Comparison of ENCODE assay signal across 8 mouse cellular contexts in genomic region chrX:93674432-93674831, GRCm38 (mm10). TPM values are rescaled to one million over a fixed set of nuclear protein-coding genes. Genes with fewer than 3 reads are reported as not detected.
DNase-seq lines count a peak whose midpoint lies in the region; ATAC-seq and TF ChIP-seq lines count a peak whose summit lies in the region.

No protein-coding gene starts in this region.

- peaks cover 3% of the 10 kb centered on the region; the same call in 1 of the 2 replicates for H3K4me1 ChIP-seq in forebrain, embryonic 15.5 days
- peaks cover 11 to 19% of the 10 kb centered on the region in 2 experiments for H3K4me1 ChIP-seq in liver, embryonic 14.5 days (replicated peaks; ENCODE audit: control insufficient read depth in 2 of 2, insufficient read depth in 2 of 2, low read length in 1 of 2)
- no peaks in the 10 kb centered on the region for H3K4me1 ChIP-seq in stomach, postnatal 0 days (replicated peaks; ENCODE audit: control insufficient read depth, insufficient read depth)

- peak overlapping the region; percentile 92 for H3K27ac ChIP-seq in forebrain, embryonic 15.5 days (replicated peaks)
- peak overlapping the region; percentile 98 for H3K27ac ChIP-seq in liver, embryonic 14.5 days
- H3K27ac ChIP-seq in stomach, postnatal 0 days (replicated peaks), result no peak overlapping the region

- intact Hi-C loops in left cerebral cortex, postnatal 4 days (cut with DNase I), result no loop called here

- H3K4me3 ChIP-seq in forebrain, embryonic 15.5 days, result peak overlapping the region; percentile 43
- H3K4me3 ChIP-seq in liver, embryonic 14.5 days (ENCODE audit: insufficient read depth in 1 of 2, low read depth in 2 of 2, low read length in 2 of 2), result peak overlapping the region; percentile 42 to 49
- H3K4me3 ChIP-seq in stomach, postnatal 0 days (ENCODE audit: low read depth, low read length), result no peak overlapping the region

- no peaks in the 10 kb centered on the region for H3K27me3 ChIP-seq in forebrain, embryonic 15.5 days
- no peaks in the 10 kb centered on the region for H3K27me3 ChIP-seq in liver, embryonic 14.5 days (ENCODE audit: control insufficient read depth, insufficient read depth, low read length)
- no peaks in the 10 kb centered on the region for H3K27me3 ChIP-seq in stomach, postnatal 0 days (ENCODE audit: control insufficient read depth, insufficient read depth, low read length)

- TF ChIP-seq CTCF in liver, embryonic 14.5 days (IDR thresholded peaks at IDR 0.05; ENCODE audit: low read depth), result no peak
- no peak for TF ChIP-seq CTCF in stomach, postnatal 0 days (IDR thresholded peaks at IDR 0.05; ENCODE audit: low read depth)

- no peaks in the 10 kb centered on the region for H3K9me3 ChIP-seq in forebrain, embryonic 15.5 days
- no peaks in the 10 kb centered on the region for H3K9me3 ChIP-seq in liver, embryonic 14.5 days (ENCODE audit: control insufficient read depth, low read length)
- H3K9me3 ChIP-seq in stomach, postnatal 0 days (ENCODE audit: control insufficient read depth, low read length), result no peaks in the 10 kb centered on the region

- ATAC-seq in forebrain, embryonic 15.5 days (replicated peaks), result peak; percentile 21
- ATAC-seq in liver, embryonic 14.5 days (ENCODE audit: insufficient read depth), result peak; percentile 21; the same call in 1 of the 2 replicates
- ATAC-seq in stomach, postnatal 0 days (ENCODE audit: low FRiP score, low TSS enrichment), result no peak

- peak; percentile 4 for DNase-seq in ovary, postnatal 36 days (ENCODE audit: low spot score)
- no peak for DNase-seq in ovary, postnatal 14 days (ENCODE audit: low spot score)
- DNase-seq in liver, embryonic 14.5 days (ENCODE audit: low read depth in 3 of 3, low spot score in 3 of 3), result no peak
- DNase-seq in stomach, postnatal 0 days (ENCODE audit: low spot score), result no peak
- DNase-seq in thymus, postnatal 10 days (ENCODE audit: low spot score in 2 of 2), result no peak
- DNase-seq in left cerebral cortex, postnatal 4 days, result no peak
- no peak for DNase-seq in adrenal gland, postnatal 25 days

- no peak for TF ChIP-seq EP300 in liver, embryonic 14.5 days (IDR thresholded peaks at IDR 0.05; ENCODE audit: low read depth)
- TF ChIP-seq EP300 in stomach, postnatal 0 days (optimal IDR thresholded peaks at IDR 0.05), result no peak

- H3K9ac ChIP-seq in forebrain, embryonic 15.5 days (replicated peaks), result 0 out of 2 replicates have a peak overlapping the region, but pooled peaks have one; percentile 57
- H3K9ac ChIP-seq in liver, embryonic 14.5 days (replicated peaks), result peak overlapping the region; percentile 55
- H3K9ac ChIP-seq in stomach, postnatal 0 days (ENCODE audit: low read length), result no peak overlapping the region

- WGBS in forebrain, embryonic 15.5 days, result 52% methylated on average over 3 of the region's 3 CpGs
- WGBS in liver, embryonic 14.5 days (ENCODE audit: insufficient replicate concordance), result 24% methylated on average over 3 of the region's 3 CpGs
- 53% methylated on average over 3 of the region's 3 CpGs for WGBS in stomach, postnatal 0 days

- peak overlapping the region; percentile 45 for H3K4me2 ChIP-seq in forebrain, embryonic 15.5 days (replicated peaks)
- H3K4me2 ChIP-seq in liver, embryonic 14.5 days (ENCODE audit: low read depth), result peak overlapping the region; percentile 72
- H3K4me2 ChIP-seq in stomach, postnatal 0 days (replicated peaks; ENCODE audit: low read depth), result peak overlapping the region; percentile 49; the same call in 1 of the 2 replicates

- H3K36me3 ChIP-seq in forebrain, embryonic 15.5 days, result no peaks in the 10 kb centered on the region
- H3K36me3 ChIP-seq in liver, embryonic 14.5 days (replicated peaks; ENCODE audit: control insufficient read depth, insufficient read depth, low read depth), result no peaks in the 10 kb centered on the region
- no peaks in the 10 kb centered on the region for H3K36me3 ChIP-seq in stomach, postnatal 0 days (ENCODE audit: control insufficient read depth, insufficient read depth, low read length)

RNA-seq across cellular contexts. Expression of gene Pcyt1b, which starts 19.8 kb away (rescaled TPM):
- 25.0 and 25.8 TPM in 2 replicates for polyA plus RNA-seq in forebrain, embryonic 15.5 days (2015; fragmentation: Nextera tagmentation; extraction: Ambion mirVana)
- polyA plus RNA-seq in liver, embryonic 14.5 days (2012; rRNA removed), result 6.3 and 8.3 TPM in 2 replicates
- polyA plus RNA-seq in liver, embryonic 14.5 days (2014; fragmentation: Nextera tagmentation; extraction: Ambion mirVana), result 4.3 and 4.8 TPM in 2 replicates
- polyA plus RNA-seq in stomach, postnatal 0 days (2015; fragmentation: Nextera tagmentation; extraction: Ambion mirVana), result 1.1 and 1.5 TPM in 2 replicates
- total RNA-seq in left cerebral cortex, postnatal 4 days (2021), result 10 to 100 TPM; 64.8 to 67.3 TPM
- total RNA-seq in adrenal gland, postnatal 25 days (2021), result 0.67 and 1.3 TPM in 2 replicates

RNA-seq across cellular contexts. Expression of gene Pola1, which starts 42.5 kb away (rescaled TPM):
- polyA plus RNA-seq in forebrain, embryonic 15.5 days (2015; fragmentation: Nextera tagmentation; extraction: Ambion mirVana), result 10.3 and 11.0 TPM in 2 replicates
- 3.9 and 6.7 TPM in 2 replicates for polyA plus RNA-seq in liver, embryonic 14.5 days (2012; rRNA removed)
- 14.3 and 15.3 TPM in 2 replicates for polyA plus RNA-seq in liver, embryonic 14.5 days (2014; fragmentation: Nextera tagmentation; extraction: Ambion mirVana)
- 3.5 and 3.7 TPM in 2 replicates for polyA plus RNA-seq in stomach, postnatal 0 days (2015; fragmentation: Nextera tagmentation; extraction: Ambion mirVana)
- total RNA-seq in left cerebral cortex, postnatal 4 days (2021), result 10 to 100 TPM in 1 of 2 experiments, 1 to 10 TPM in 1; 9.0 to 10.0 TPM
- total RNA-seq in adrenal gland, postnatal 25 days (2021), result 13.1 and 14.3 TPM in 2 replicates
